15 mouse cellular contexts compared by ENCODE assay signal in genomic region chr13:49183161-49183560, GRCm38 (mm10). TPM values are rescaled to one million over a fixed set of nuclear protein-coding genes. Genes with fewer than 3 reads are reported as not detected.
DNase-seq lines count a peak whose midpoint lies in the region; ATAC-seq and TF ChIP-seq lines count a peak whose summit lies in the region.
"Had no signal": no experiment of that assay in that cellular context is flagged by ENCODE, and none has a peak within 500 bp of the region (broad histone marks: within the 10 kb centered on the region; RNA-seq: fewer than 3 reads in every experiment).

No protein-coding gene starts in this region.

- peak overlapping the region; percentile 14; the same call in 1 of the 2 replicates for H3K27ac ChIP-seq in heart, embryonic 12.5 days (ENCODE audit: poor library complexity, severe bottlenecking)
- no peak overlapping the region for H3K27ac ChIP-seq in kidney, embryonic 14.5 days (ENCODE audit: low read depth, low read length)
- peak overlapping the region; percentile 5; the same call in 1 of the 2 replicates for H3K27ac ChIP-seq in small intestine, adult 2 months (ENCODE audit: insufficient read depth, low read depth, low read length)
- no peak overlapping the region for H3K27ac ChIP-seq in hindbrain, postnatal 0 days
- H3K27ac ChIP-seq: hindbrain, embryonic 15.5 days had no signal

- peaks cover 50% of the 10 kb centered on the region for H3K4me1 ChIP-seq in heart, embryonic 12.5 days (replicated peaks)
- H3K4me1 ChIP-seq in kidney, embryonic 14.5 days (ENCODE audit: control insufficient read depth, insufficient read depth, low read length) = peaks cover 7% of the 10 kb centered on the region; the same call in 1 of the 2 replicates
- peaks cover 20% of the 10 kb centered on the region for H3K4me1 ChIP-seq in small intestine, adult 2 months (ENCODE audit: control insufficient read depth, insufficient read depth, insufficient read length, low read length)
- peaks cover 5% of the 10 kb centered on the region for H3K4me1 ChIP-seq in hindbrain, postnatal 0 days (ENCODE audit: insufficient read depth, low read length)

- no peaks in the 10 kb centered on the region for H3K36me3 ChIP-seq in heart, embryonic 12.5 days
- no peaks in the 10 kb centered on the region for H3K36me3 ChIP-seq in kidney, embryonic 14.5 days (ENCODE audit: control insufficient read depth, insufficient read depth, low read length)
- H3K36me3 ChIP-seq in small intestine, adult 2 months (ENCODE audit: control insufficient read depth, insufficient read depth, low read length) = no peaks in the 10 kb centered on the region
- no peaks in the 10 kb centered on the region for H3K36me3 ChIP-seq in hindbrain, postnatal 0 days (ENCODE audit: insufficient read depth, low read length)
- H3K36me3 ChIP-seq: embryonic facial prominence, embryonic 13.5 days; G1E; hindbrain, embryonic 15.5 days had no signal

- H3K4me2 ChIP-seq in heart, embryonic 12.5 days = no peak overlapping the region
- no peak overlapping the region for H3K4me2 ChIP-seq in kidney, embryonic 14.5 days (replicated peaks; ENCODE audit: low read depth, low read length)
- H3K4me2 ChIP-seq in hindbrain, postnatal 0 days (ENCODE audit: low read depth, low read length) = no peak overlapping the region
- H3K4me2 ChIP-seq: embryonic facial prominence, embryonic 13.5 days; hindbrain, embryonic 15.5 days had no signal

- 34% methylated on average over 5 of the region's 5 CpGs for WGBS in heart, embryonic 12.5 days
- 74% methylated on average over 5 of the region's 5 CpGs for WGBS in kidney, embryonic 14.5 days
- 80% methylated on average over 5 of the region's 5 CpGs for WGBS in small intestine, adult 2 months
- WGBS in hindbrain, postnatal 0 days = 55% methylated on average over 5 of the region's 5 CpGs

- H3K27me3 ChIP-seq in heart, embryonic 12.5 days (replicated peaks) = no peaks in the 10 kb centered on the region
- H3K27me3 ChIP-seq in kidney, embryonic 14.5 days (ENCODE audit: control insufficient read depth, insufficient read depth, low read length) = no peaks in the 10 kb centered on the region
- H3K27me3 ChIP-seq in small intestine, adult 2 months (ENCODE audit: control insufficient read depth, insufficient read depth, low read length) = no peaks in the 10 kb centered on the region
- H3K27me3 ChIP-seq in hindbrain, postnatal 0 days (ENCODE audit: insufficient read depth, low read length) = no peaks in the 10 kb centered on the region
- H3K27me3 ChIP-seq: embryonic facial prominence, embryonic 13.5 days; hindbrain, embryonic 15.5 days had no signal

- no peak for TF ChIP-seq CTCF in small intestine, adult 2 months (IDR thresholded peaks at IDR 0.05; ENCODE audit: extremely low read depth, insufficient read length, insufficient replicate concordance, low read depth, low read length)
- TF ChIP-seq CTCF in hindbrain, postnatal 0 days (IDR thresholded peaks at IDR 0.05; ENCODE audit: low read depth) = no peak

- TF ChIP-seq POLR2A in small intestine, adult 2 months (IDR thresholded peaks at IDR 0.05; ENCODE audit: low read depth, low read length) = no peak

- DNase-seq in adrenal gland, postnatal 10 days = peak; percentile 24
- no peak for DNase-seq in adrenal gland, adult 18-20 months (ENCODE audit: low spot score in 2 of 2)
- no peak for DNase-seq in heart, postnatal 4 days
- no peak for DNase-seq in kidney, adult 9 months
- DNase-seq in hindbrain, postnatal 0 days (ENCODE audit: low spot score) = no peak
- DNase-seq: cerebellum, postnatal 10 days; liver, postnatal 0 days; midbrain, embryonic 14.5 days had no signal

- no peak overlapping the region for H3K4me3 ChIP-seq in heart, embryonic 12.5 days
- H3K4me3 ChIP-seq in kidney, embryonic 14.5 days (ENCODE audit: low read length) = no peak overlapping the region
- H3K4me3 ChIP-seq in small intestine, adult 2 months (ENCODE audit: low read depth, low read length) = no peak overlapping the region
- H3K4me3 ChIP-seq in hindbrain, postnatal 0 days (ENCODE audit: low read length) = no peak overlapping the region
- H3K4me3 ChIP-seq: embryonic facial prominence, embryonic 13.5 days; hindbrain, embryonic 15.5 days had no signal

- peak overlapping the region; percentile 26; the same call in 1 of the 2 replicates for H3K9ac ChIP-seq in heart, embryonic 12.5 days
- 0 out of 2 replicates have a peak overlapping the region, but pooled peaks have one; percentile 4 for H3K9ac ChIP-seq in kidney, embryonic 14.5 days (ENCODE audit: low read depth, low read length)
- H3K9ac ChIP-seq in hindbrain, postnatal 0 days (replicated peaks; ENCODE audit: low read length) = no peak overlapping the region
- H3K9ac ChIP-seq: embryonic facial prominence, embryonic 13.5 days; hindbrain, embryonic 15.5 days; liver, postnatal 0 days had no signal

- no peaks in the 10 kb centered on the region for H3K9me3 ChIP-seq in heart, embryonic 12.5 days (replicated peaks)
- no peaks in the 10 kb centered on the region for H3K9me3 ChIP-seq in kidney, embryonic 14.5 days (ENCODE audit: control insufficient read depth, low read length)
- no peaks in the 10 kb centered on the region for H3K9me3 ChIP-seq in hindbrain, postnatal 0 days (ENCODE audit: low read length)
- H3K9me3 ChIP-seq: embryonic facial prominence, embryonic 13.5 days; G1E; hindbrain, embryonic 15.5 days had no signal

- ATAC-seq in heart, embryonic 12.5 days (ENCODE audit: insufficient number of reproducible peaks, low FRiP score) = no peak
- no peak for ATAC-seq in kidney, embryonic 14.5 days (ENCODE audit: low FRiP score, low TSS enrichment)
- no peak for ATAC-seq in hindbrain, postnatal 0 days
- ATAC-seq: activated CD4-positive, CD25-positive, alpha-beta regulatory T cell, adult 4 months; liver, postnatal 0 days had no signal

RNA-seq across cellular contexts. Expression of gene Ninj1, which starts 4.1 kb away (rescaled TPM):
- total RNA-seq in adrenal gland, postnatal 10 days (2021) = 10 to 100 TPM; 77.3 to 79.6 TPM
- 10 to 100 TPM; 60.6 to 78.3 TPM for total RNA-seq in adrenal gland, adult 18-20 months (2021)
- 51.0 and 55.8 TPM in 2 replicates for polyA plus RNA-seq in heart, embryonic 12.5 days (2016; fragmentation: Nextera tagmentation; extraction: Ambion mirVana)
- 10 to 100 TPM; 51.3 to 53.5 TPM for total RNA-seq in heart, postnatal 4 days (2021)
- 43.8 and 54.2 TPM in 2 replicates for polyA plus RNA-seq in kidney, embryonic 14.5 days (2014; fragmentation: Nextera tagmentation; extraction: Ambion mirVana)
- polyA plus RNA-seq in small intestine, adult 2 months (2012; rRNA removed) = 53.6 and 84.7 TPM in 2 replicates
- total RNA-seq in hindbrain, postnatal 0 days (2014; rRNA removed) = 44.1 and 54.4 TPM in 2 replicates
- polyA plus RNA-seq in hindbrain, postnatal 0 days (2015; fragmentation: Nextera tagmentation; extraction: Ambion mirVana) = 50.0 and 50.7 TPM in 2 replicates

RNA-seq across cellular contexts. Expression of gene Card19, which starts 32.7 kb away (rescaled TPM):
- 10 to 100 TPM; 52.5 to 58.9 TPM for total RNA-seq in adrenal gland, postnatal 10 days (2021)
- total RNA-seq in adrenal gland, adult 18-20 months (2021) = 10 to 100 TPM; 53.2 to 60.3 TPM
- 76.4 and 81.2 TPM in 2 replicates for polyA plus RNA-seq in heart, embryonic 12.5 days (2016; fragmentation: Nextera tagmentation; extraction: Ambion mirVana)
- 100 to 1,000 TPM; 103 to 108 TPM for total RNA-seq in heart, postnatal 4 days (2021)
- polyA plus RNA-seq in kidney, embryonic 14.5 days (2014; fragmentation: Nextera tagmentation; extraction: Ambion mirVana) = 33.3 and 39.9 TPM in 2 replicates
- 107 and 237 TPM in 2 replicates for polyA plus RNA-seq in small intestine, adult 2 months (2012; rRNA removed)
- 18.4 and 34.8 TPM in 2 replicates for total RNA-seq in hindbrain, postnatal 0 days (2014; rRNA removed)
- 49.6 and 50.8 TPM in 2 replicates for polyA plus RNA-seq in hindbrain, postnatal 0 days (2015; fragmentation: Nextera tagmentation; extraction: Ambion mirVana)

RNA-seq across cellular contexts. Expression of gene Wnk2, which starts 35.3 kb away (rescaled TPM):
- total RNA-seq in adrenal gland, postnatal 10 days (2021) = 1 to 10 TPM; 4.1 to 8.3 TPM
- total RNA-seq in adrenal gland, adult 18-20 months (2021) = 1 to 10 TPM; 2.3 TPM
- polyA plus RNA-seq in heart, embryonic 12.5 days (2016; fragmentation: Nextera tagmentation; extraction: Ambion mirVana) = 0.89 and 1.4 TPM in 2 replicates
- total RNA-seq in heart, postnatal 4 days (2021) = 10 to 100 TPM; 22.3 to 25.0 TPM
- 1.7 and 2.1 TPM in 2 replicates for polyA plus RNA-seq in kidney, embryonic 14.5 days (2014; fragmentation: Nextera tagmentation; extraction: Ambion mirVana)
- polyA plus RNA-seq in small intestine, adult 2 months (2012; rRNA removed) = 18.4 and 19.5 TPM in 2 replicates
- 63.8 and 68.9 TPM in 2 replicates for total RNA-seq in hindbrain, postnatal 0 days (2014; rRNA removed)
- polyA plus RNA-seq in hindbrain, postnatal 0 days (2015; fragmentation: Nextera tagmentation; extraction: Ambion mirVana) = 14.5 and 15.1 TPM in 2 replicates
- polyA plus RNA-seq: activated CD4-positive, CD25-positive, alpha-beta regulatory T cell, adult 4 months; G1E had no signal

Comparison
In these comparisons a context has a peak if more than half of its experiments do, and no peak if none do; other contexts are left out.
1. H3K27ac ChIP-seq: peak in heart, embryonic 12.5 days (single experiment) and small intestine, adult 2 months (single experiment); none in kidney, embryonic 14.5 days (single experiment) and hindbrain, postnatal 0 days (single experiment).